Mouse (Mus musculus): ENCODE measurements at regions not wholly inside any gene's neighbourhood (a gene's known extent, or its start where the extent isn't known, plus 50 kb on each side); places are given as distances from the start of the nearest gene placed in this dataset.

GRCm38 (mm10) chr13:47846713-47847112, 414.3 kb upstream of the Id4 start:
- TF ChIP-seq POLR2A (IDR thresholded peaks at IDR 0.05; ENCODE audit: control insufficient read depth, low read depth, low read length) (no peak), CTCF (IDR thresholded peaks at IDR 0.05; ENCODE audit: control insufficient read depth, insufficient read depth, insufficient replicate concordance, low read depth, low read length) (no peak)
